Mouse (Mus musculus) liver, adult (tissue): ENCODE results near the gene Klhl10.

Source experiments
- GATA4 ChIP-seq: IDR thresholded peaks from 2 replicates; pipeline ENCODE4 v1.6.1; 2014; ENCODE audit warnings: mild to moderate bottlenecking, low read length; ENCODE audit not compliant: insufficient replicate concordance

Gene Klhl10

GRCm38 (mm10) chr11:100441797-100442196 lies at the start of gene Klhl10, which contains the start of gene Nt5c3b:
Gene Klhl10 (plus strand): TSS chr11:100441917.
Gene Nt5c3b (minus strand): TSS chr11:100441808.
- TF ChIP-seq GATA4, result no peak

- no peak for TF ChIP-seq GATA4
Observed at GRCm38 (mm10) chr11:100392958-100393357, 48.8 kb upstream of the Klhl10 start.

GRCm38 (mm10) chr11:100393733-100394132 lies 48.0 kb upstream of the Klhl10 start:
- no peak for TF ChIP-seq GATA4

- no peak for TF ChIP-seq GATA4
Observed at GRCm38 (mm10) chr11:100394353-100395074, 47.2 kb upstream of the Klhl10 start.

- TF ChIP-seq GATA4, result no peak; the same call in 1 of the 2 replicates
Observed at GRCm38 (mm10) chr11:100395200-100395599, 46.5 kb upstream of the Klhl10 start.

GRCm38 (mm10) chr11:100395861-100396631 lies 45.7 kb upstream of the Klhl10 start:
- no peak for TF ChIP-seq GATA4

- no peak; the same call in 1 of the 2 replicates for TF ChIP-seq GATA4
Observed at GRCm38 (mm10) chr11:100396886-100397599, 44.7 kb upstream of the Klhl10 start.

GRCm38 (mm10) chr11:100397600-100398389 lies 43.9 kb upstream of the Klhl10 start, which contains the start of gene Jup:
Gene Jup (minus strand): TSS chr11:100397763.
- no peak for TF ChIP-seq GATA4

GRCm38 (mm10) chr11:100398517-100398916 lies 43.2 kb upstream of the Klhl10 start:
- no peak for TF ChIP-seq GATA4

GRCm38 (mm10) chr11:100399320-100399719 lies 42.4 kb upstream of the Klhl10 start:
- no peak for TF ChIP-seq GATA4

GRCm38 (mm10) chr11:100399727-100400538 lies 41.8 kb upstream of the Klhl10 start:
- TF ChIP-seq GATA4, result no peak

- no peak for TF ChIP-seq GATA4
Observed at GRCm38 (mm10) chr11:100400842-100401241, 40.9 kb upstream of the Klhl10 start.

GRCm38 (mm10) chr11:100402240-100402639 lies 39.5 kb upstream of the Klhl10 start:
- peak; percentile 18; the same call in 1 of the 2 replicates for TF ChIP-seq GATA4

- TF ChIP-seq GATA4, result no peak
Observed at GRCm38 (mm10) chr11:100402682-100403081, 39.0 kb upstream of the Klhl10 start.
